Mouse (Mus musculus): ENCODE measurements around the gene Tnni1. TPM values are rescaled to one million over a fixed set of nuclear protein-coding genes. Genes with fewer than 3 reads are reported as not detected.

Gene Tnni1
- polyA plus RNA-seq, 1 experiment = 1.5 TPM

DNA sequence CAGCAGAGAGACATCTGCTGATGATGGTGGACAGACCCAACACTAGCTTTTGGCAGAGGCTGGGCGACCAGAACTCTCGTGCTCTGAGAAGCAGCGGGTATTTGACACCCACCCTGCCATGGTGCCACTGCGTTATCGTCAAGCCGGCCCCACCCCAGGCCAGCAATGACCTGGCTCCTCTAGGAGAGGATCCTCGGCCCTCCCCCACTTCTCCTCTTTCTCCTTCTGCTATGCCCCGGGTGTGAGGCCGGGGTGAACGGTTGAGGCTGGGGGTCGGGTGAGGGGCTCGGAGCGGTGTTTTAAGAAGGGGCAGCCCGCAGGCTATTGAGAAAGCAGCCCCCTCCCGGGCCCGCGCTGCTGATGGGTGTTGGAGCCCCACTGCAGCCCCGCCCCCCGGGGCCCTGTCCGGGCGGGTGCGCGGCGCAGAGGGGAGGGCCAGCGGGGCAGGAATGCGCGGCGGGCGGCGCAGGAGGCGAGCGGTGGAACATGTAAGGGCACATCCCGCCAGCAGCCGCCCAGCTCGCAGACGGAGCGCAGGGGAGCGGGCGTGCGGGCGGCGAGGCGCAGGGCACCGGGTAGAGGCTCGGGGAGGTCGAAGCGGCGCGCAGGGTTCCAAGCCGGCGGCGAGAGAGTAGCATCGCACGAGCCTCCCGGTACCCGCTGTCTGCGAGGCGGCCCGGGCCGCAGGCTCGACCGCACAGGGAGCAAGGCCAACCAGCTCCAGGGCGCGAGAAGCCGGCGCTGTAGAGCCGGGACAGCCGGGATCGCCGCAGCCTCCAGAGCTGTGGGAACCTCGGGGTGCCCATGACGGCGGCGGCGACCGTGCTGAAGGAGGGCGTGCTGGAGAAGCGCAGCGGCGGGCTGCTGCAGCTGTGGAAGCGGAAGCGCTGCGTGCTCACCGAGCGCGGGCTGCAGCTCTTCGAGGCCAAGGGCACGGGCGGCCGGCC is 13.3 kb upstream of the Tnni1 start, which contains the start of gene Phlda3:
Gene Phlda3 (plus strand): TSS at position 475 of the 947 bp plus-strand sequence.
- peak; percentile 74 for DNase-seq
- Histone ChIP-seq H3K4me3 (replicated peaks; ENCODE audit: extremely low read depth, low read depth, low read length) (peak within 1 kb of the TSS; percentile 91), H3K4me1 (ENCODE audit: control insufficient read depth, insufficient read depth, low read length) (peaks cover 15% of the 10 kb centered on the region)
- 1% methylated on average over 90 of the region's 90 CpGs for WGBS
- TF ChIP-seq POLR2A (IDR thresholded peaks at IDR 0.05; ENCODE audit: borderline replicate concordance, extremely low read depth, low read depth, low read length) (peak; percentile 80), CTCF (IDR thresholded peaks at IDR 0.05; ENCODE audit: insufficient read depth, low read length) (no peak)

DNA sequence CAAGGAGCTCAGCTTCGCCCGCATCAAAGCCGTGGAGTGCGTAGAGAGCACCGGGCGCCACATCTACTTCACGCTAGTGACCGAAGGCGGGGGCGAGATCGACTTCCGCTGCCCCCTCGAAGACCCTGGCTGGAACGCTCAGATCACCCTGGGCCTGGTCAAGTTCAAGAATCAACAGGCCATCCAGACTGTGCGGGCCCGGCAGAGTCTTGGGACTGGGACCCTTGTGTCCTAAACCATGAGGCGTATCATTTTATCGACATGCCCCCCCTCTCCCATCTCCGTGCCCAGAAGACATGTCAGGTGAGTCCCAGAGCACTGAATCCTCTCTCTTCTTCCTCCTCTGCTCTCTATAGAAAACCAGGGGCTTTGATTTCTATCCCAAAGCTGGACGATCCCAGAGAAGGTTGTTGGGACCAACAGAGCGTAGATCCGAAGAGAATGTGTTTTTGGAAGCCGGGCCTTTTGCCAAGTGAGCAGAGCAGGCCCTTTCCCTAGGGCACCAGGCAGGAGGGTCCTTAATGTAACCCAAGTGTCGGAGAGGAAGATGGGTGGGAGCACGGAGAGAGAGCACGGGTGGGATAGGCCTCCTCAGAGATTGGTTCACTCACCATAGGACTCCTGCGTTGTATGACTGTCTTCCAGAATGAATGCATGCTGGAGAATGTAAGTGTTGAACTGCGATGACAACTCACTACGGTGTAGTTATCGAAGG is 12.5 kb upstream of the Tnni1 start:
- 10% methylated on average over 30 of the region's 30 CpGs for WGBS
- TF ChIP-seq POLR2A (IDR thresholded peaks at IDR 0.05; ENCODE audit: borderline replicate concordance, extremely low read depth, low read depth, low read length) (no peak), CTCF (IDR thresholded peaks at IDR 0.05; ENCODE audit: insufficient read depth, low read length) (no peak)
- DNase-seq = no peak
- H3K4me1 ChIP-seq (ENCODE audit: control insufficient read depth, insufficient read depth, low read length) = peaks cover 15% of the 10 kb centered on the region
- peak overlapping the region; percentile 91 for H3K4me3 ChIP-seq (replicated peaks; ENCODE audit: extremely low read depth, low read depth, low read length)

DNA sequence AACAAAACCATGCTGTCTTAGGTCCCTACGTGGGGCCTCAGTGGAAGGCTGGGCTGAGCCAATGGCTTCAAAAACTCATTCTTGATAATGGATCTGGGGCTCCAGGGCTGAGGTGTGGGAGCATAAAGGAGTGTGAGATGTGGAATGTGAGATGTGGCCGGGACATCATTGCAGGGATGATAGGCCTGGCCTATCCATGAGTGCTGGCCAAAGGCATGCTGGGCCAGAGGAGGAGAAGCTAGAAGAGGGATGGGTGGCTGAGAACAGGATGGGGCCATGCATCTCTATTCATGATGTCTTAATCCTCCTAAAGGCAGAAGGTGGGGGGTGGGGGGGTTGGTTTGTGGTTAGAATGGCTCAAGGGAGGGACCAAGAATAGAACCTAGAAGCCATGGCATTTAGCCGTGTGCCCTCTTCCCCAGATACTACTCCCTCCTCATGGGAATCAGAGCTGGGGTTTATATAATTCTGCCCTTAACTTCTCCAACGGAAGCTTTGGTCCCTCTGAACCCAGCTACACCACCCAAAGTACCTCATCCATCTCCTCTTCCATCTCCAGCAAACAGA is 11.8 kb upstream of the Tnni1 start:
- TF ChIP-seq CTCF (IDR thresholded peaks at IDR 0.05; ENCODE audit: insufficient read depth, low read length) = no peak
- TF ChIP-seq POLR2A (IDR thresholded peaks at IDR 0.05; ENCODE audit: borderline replicate concordance, extremely low read depth, low read depth, low read length) = no peak
- WGBS = 50% methylated on average over 4 of the region's 4 CpGs
- peak overlapping the region; percentile 91 for H3K4me3 ChIP-seq (replicated peaks; ENCODE audit: extremely low read depth, low read depth, low read length)
- DNase-seq = no peak
- peaks cover 15% of the 10 kb centered on the region for H3K4me1 ChIP-seq (ENCODE audit: control insufficient read depth, insufficient read depth, low read length)

DNA sequence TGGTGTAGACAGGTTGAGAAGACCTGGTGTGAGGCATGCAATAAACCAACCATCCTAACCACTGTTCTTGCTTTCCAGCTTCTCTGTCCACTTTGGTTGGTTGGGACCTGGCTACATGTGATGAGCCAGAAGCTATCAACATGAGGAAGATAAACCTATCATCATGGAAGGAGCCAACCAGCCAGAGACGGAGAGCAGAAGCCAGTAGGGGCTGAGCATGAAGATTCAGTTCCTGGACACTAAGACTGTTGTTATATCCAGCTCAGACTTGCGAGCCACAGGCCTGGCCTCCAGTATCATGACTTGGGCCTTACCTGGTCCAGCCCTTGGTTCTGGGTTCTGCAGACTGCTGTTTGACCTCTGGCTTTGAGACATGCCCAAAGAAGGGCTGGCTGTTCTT is 10.8 kb upstream of the Tnni1 start:
- H3K4me1 ChIP-seq (ENCODE audit: control insufficient read depth, insufficient read depth, low read length) = peaks cover 15% of the 10 kb centered on the region
- H3K4me3 ChIP-seq (replicated peaks; ENCODE audit: extremely low read depth, low read depth, low read length) = no peak overlapping the region
- WGBS = 70% methylated on average over 2 of the region's 2 CpGs
- DNase-seq = no peak
- TF ChIP-seq CTCF (IDR thresholded peaks at IDR 0.05; ENCODE audit: insufficient read depth, low read length) (no peak), POLR2A (IDR thresholded peaks at IDR 0.05; ENCODE audit: borderline replicate concordance, extremely low read depth, low read depth, low read length) (no peak)

- WGBS = 51% methylated on average over 7 of the region's 7 CpGs
- H3K4me3 ChIP-seq (replicated peaks; ENCODE audit: extremely low read depth, low read depth, low read length) = no peak overlapping the region
- DNase-seq = no peak
- peaks cover 15% of the 10 kb centered on the region for H3K4me1 ChIP-seq (ENCODE audit: control insufficient read depth, insufficient read depth, low read length)
- TF ChIP-seq POLR2A (IDR thresholded peaks at IDR 0.05; ENCODE audit: borderline replicate concordance, extremely low read depth, low read depth, low read length) = no peak
- no peak for TF ChIP-seq CTCF (IDR thresholded peaks at IDR 0.05; ENCODE audit: insufficient read depth, low read length)
These were observed 9.0 kb upstream of the Tnni1 start for GRCm38 (mm10) chr1:135770237-135770636.

DNA sequence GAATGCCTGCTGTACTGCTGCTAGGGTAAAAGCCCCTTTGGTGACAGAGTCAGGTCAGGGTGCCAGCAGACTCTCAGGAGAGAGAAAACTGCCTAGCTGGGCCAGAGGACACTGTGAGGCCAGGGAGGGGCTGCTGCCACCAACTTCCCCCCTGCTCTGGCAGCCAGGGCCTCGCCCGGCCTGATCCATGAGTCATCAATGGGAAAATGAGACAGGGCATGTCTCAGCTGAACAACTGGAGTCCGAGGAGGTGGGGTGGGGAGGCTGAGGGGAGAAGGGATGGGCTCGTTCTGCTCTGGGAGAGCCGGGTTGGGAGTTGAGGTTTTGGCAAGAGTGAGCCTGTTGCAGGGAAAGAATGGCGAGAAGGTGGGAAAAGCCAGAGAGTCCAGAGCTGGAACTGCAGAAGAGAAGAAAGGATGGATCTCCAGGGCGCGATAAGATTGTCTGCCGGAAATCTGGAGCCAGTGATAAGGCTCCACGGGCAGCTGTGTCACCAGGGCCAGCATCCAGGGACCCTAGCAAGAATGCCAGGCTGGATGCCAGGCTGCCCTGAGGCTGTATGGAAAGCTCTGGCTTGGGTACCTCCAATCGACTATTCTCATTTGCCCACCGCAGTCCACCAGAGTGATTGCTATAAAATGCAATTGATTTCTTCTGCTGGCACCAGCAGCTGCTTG is 8.2 kb upstream of the Tnni1 start:
- 32% methylated on average over 12 of the region's 12 CpGs for WGBS
- H3K4me3 ChIP-seq (replicated peaks; ENCODE audit: extremely low read depth, low read depth, low read length) = no peak overlapping the region

DNA sequence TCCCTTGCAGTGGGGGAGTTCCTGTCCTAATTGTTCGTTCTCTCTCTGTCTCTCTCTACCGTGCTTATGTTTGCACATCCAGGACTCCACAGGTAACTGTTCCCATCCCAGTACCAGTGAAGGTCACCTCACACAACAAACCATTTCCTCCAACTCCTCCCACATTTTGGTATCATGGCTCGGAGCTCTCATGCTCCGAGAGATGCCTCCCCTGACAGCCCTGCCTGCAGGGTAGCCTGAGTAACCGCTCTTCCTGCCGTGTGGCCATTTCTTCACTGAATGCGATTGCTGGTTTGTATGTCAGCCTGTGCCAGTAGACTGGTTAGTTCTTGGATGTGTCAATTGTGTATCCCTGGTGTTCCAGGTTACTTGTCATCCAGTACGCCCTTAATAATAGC is 7.7 kb upstream of the Tnni1 start:
- no peak overlapping the region for H3K4me3 ChIP-seq (replicated peaks; ENCODE audit: extremely low read depth, low read depth, low read length)
- 65% methylated on average over 8 of the region's 8 CpGs for WGBS
- peaks cover 16% of the 10 kb centered on the region for H3K4me1 ChIP-seq (ENCODE audit: control insufficient read depth, insufficient read depth, low read length)

More for the DNA sequence above, 8.2 kb upstream of the Tnni1 start:
- TF ChIP-seq CTCF (IDR thresholded peaks at IDR 0.05; ENCODE audit: insufficient read depth, low read length) (no peak), POLR2A (IDR thresholded peaks at IDR 0.05; ENCODE audit: borderline replicate concordance, extremely low read depth, low read depth, low read length) (no peak)
- peaks cover 12% of the 10 kb centered on the region for H3K4me1 ChIP-seq (ENCODE audit: control insufficient read depth, insufficient read depth, low read length)
- DNase-seq = no peak

DNA sequence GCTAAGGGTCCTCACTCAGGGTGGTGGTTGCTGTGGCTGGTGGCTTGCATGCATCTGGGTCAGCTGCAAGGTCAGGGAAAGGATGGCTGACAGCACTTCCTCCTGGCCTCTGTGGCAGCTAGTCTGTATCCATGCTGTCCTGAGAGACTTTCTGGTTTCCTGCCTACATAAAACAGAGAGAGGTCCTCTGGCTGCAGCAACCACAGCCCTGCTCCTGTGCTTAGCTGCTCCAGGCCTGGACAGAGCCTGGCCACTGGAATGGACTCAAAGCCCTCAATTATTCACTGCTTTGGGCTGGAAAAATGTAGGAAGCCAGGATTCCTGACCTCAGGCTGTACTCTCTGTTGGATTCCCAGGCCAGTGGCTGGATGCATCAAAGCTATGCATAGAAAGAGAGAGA is 2.6 kb upstream of the Tnni1 start:
- TF ChIP-seq CTCF (IDR thresholded peaks at IDR 0.05; ENCODE audit: insufficient read depth, low read length) (no peak), POLR2A (IDR thresholded peaks at IDR 0.05; ENCODE audit: borderline replicate concordance, extremely low read depth, low read depth, low read length) (no peak)
- no peak for DNase-seq
- H3K4me1 ChIP-seq (ENCODE audit: control insufficient read depth, insufficient read depth, low read length) = peaks cover 14% of the 10 kb centered on the region
- H3K4me3 ChIP-seq (replicated peaks; ENCODE audit: extremely low read depth, low read depth, low read length) = no peak overlapping the region

More for the DNA sequence above, 7.7 kb upstream of the Tnni1 start:
- TF ChIP-seq POLR2A (IDR thresholded peaks at IDR 0.05; ENCODE audit: borderline replicate concordance, extremely low read depth, low read depth, low read length) (no peak), CTCF (IDR thresholded peaks at IDR 0.05; ENCODE audit: insufficient read depth, low read length) (no peak)
- no peak for DNase-seq

DNA sequence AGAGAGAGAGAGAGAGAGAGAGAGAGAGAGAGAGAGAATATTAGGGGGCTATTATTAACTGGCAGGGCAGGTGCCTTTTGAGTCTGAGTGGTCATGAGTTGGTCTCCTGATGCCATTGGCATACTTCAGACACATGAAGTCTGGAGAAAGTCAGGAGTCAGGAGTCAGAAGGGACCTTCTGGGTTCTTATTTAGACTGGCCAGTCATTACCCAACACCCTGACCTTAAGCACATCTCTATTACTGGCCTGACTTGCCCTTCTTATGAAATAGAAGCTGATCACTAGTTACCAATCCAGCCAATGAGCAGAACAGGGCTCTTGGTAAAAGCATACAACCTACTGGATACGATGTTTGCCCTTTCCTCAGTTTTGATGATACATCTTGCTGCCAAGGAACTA is 2.2 kb upstream of the Tnni1 start:
- no peak for DNase-seq
- Histone ChIP-seq H3K4me3 (replicated peaks; ENCODE audit: extremely low read depth, low read depth, low read length) (no peak overlapping the region), H3K4me1 (ENCODE audit: control insufficient read depth, insufficient read depth, low read length) (peaks cover 14% of the 10 kb centered on the region)
- TF ChIP-seq POLR2A (IDR thresholded peaks at IDR 0.05; ENCODE audit: borderline replicate concordance, extremely low read depth, low read depth, low read length) = no peak
- TF ChIP-seq CTCF (IDR thresholded peaks at IDR 0.05; ENCODE audit: insufficient read depth, low read length) = no peak
- WGBS = 85% methylated on average over 1 of the region's 1 CpGs

Data from lung, adult 2 months (tissue).